Mouse (Mus musculus) gastrocnemius, postnatal 10 days (tissue): ENCODE data around the gene Ttc28. TPM values are rescaled to one million over a fixed set of nuclear protein-coding genes. Genes with fewer than 3 reads are reported as not detected.
"Not testable (repeated sequence)": the region's sequence is repeated elsewhere in the genome, so short reads cannot be mapped to it uniquely, and the experiment has no call there.

Source experiments
- DNase-seq: peaks from one replicate; pipeline ENCODE4 v3.0.0; 2021; ENCODE audit warnings: mixed read lengths
- total RNA-seq, 2 experiments: library from RNA; stranded (reverse); gene quantifications; 2 replicates each; pipeline ENCODE4 v1.2.3; 2021

Ttc28 gene
- total RNA-seq, 2 experiments from 2014 or later = 24.5 to 25.2 TPM

DNA sequence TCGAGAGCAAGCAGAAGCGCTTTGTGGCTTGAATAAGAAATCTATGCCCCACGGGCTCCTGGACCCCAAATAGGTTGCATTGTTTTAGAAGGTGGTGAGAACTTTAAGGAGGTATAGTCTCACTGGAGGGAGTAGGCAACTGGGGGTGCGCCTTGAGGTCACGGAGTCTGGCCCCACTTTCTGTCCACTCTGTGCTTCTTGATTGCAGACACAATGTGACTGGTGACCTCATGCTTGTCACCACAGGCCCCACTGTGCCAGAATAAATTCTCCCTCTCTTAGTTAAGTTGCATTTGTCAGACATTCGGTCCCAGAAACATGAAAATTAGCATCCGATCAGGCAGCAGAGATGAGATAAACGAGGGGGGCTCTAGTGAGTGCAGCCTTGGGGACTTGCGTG, 364.5 kb downstream of the Ttc28 start:
- DNase-seq = no peak

DNA sequence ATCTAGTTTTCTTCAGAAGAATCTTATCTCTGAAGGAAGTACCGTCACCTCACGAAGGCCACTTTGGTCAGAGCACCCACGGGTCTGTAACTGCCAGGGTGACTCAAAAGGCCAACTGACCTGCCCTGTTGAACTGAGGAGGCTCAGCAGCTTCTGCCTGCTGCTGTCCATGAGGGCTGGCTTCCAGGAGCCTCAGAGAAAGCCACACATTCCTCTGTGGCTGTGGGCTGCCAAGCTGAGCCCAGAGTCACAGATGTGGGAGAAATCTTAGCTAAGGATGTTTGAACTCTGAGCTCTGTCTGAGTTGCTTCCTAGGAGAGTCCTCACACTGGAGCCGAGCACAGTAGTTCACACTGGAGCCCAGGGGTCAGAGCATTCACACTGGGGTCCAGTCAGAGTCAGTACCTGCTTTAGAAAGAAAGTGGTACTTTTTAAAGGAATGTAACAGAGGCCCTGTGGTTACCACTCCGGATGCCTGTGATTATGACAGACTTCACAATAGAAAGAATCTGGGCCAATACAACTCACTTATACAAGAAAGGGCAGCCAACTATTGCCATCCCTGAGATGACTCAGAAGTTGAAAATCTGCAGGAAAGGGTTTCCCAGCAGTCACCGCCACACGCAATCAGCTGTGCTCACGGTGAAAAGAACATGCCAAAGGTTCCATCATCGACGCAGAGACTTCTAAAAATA, 368.1 kb downstream of the Ttc28 start:
- DNase-seq = peak; percentile 56

DNA sequence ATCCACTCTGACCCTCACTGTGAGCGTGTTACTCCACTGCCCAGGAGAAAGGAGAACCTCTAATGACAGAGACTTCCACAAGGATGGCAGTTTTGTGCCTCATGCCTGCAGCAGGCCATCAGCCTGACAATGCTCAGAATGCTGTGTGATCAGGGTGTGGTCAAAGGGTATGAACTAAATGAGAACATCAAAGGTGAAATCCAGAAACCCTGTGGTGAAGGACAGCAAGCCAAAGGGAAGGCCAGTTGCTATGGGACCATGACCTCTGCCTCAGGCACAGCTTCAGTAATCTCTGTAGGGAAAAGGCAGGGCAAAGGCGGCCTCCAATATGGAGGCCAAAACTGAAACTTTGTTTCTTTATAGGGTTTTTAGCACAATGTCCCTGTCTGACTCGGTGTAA, 372.5 kb downstream of the Ttc28 start:
- DNase-seq = no peak

DNA sequence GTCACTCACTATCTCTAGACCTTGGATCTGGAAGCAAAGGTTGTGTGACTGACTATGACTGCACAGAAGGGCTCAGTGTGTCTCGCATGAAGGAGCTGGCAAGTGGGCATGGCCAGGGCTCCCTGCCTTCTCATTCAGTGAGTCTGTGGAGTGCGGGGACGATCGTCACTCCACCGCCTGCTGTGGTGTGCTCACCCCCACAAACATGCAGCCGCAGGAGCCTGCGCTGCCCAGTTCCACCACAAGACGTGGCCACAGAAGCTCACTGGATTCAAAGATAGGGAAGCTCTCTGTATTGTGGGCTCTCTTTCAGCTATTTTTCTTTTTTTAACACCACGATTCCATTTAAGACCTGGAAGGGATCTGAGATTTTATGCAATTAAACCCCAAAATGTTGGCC, 374.8 kb downstream of the Ttc28 start:
- no peak for DNase-seq

DNA sequence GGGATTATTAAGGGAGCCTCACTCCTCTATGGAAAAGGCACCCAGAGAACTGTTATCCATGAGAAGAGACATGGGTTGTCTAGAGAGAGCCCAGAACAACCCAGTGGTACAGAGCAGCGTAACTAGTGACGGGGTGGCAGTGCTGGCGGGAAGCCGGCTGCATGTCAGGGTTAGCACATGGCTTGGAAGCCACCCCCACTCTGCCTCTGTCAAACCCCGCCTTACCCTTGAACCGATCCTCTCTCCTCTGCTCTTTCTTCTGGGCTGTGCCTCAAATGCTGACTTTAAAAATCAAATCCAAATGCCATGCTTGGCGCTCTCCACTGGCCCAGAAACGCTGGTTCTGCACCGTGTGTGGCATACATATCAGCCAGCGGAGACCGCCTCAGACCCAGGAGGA, 375.2 kb downstream of the Ttc28 start:
- no peak for DNase-seq

DNA sequence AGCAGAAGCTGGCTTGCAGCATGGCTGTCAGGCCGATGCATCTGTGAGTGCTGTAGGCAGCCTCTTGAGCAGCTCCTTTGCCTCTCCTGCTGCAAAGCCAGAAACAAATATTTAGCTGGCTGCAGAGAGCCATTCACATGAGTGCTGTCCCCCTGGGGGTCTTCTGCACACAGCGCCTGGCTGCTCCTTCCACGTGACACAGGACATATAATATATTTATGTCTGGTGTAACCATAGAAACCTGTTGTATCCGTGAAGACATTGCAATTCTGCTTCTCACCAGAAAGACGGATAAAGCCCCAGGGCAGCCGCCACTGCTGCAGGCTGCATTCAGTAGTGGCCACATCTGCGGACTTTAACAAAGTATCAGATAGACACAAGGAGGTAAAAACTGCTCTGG, 376.6 kb downstream of the Ttc28 start:
- no peak for DNase-seq

DNA sequence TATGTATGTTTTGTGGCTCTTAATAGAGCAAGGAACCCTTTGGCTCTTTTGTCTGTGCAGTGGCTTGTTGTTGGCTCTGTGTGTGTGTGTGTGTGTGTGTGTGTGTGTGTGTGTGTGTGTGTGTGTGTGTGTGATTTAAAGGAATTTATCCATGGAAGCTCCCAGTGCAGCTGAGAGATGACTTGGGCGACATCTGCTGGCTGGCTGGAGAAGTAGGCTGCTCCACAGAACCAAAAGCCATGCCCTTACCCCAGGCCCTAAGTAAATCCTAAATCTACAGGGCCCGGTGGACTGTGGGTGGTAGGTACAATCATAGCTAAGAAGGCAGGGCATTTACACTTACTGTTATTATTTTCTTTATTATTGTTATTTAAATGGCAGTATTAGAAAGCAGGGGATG, 377.5 kb downstream of the Ttc28 start:
- peak; percentile 84 for DNase-seq

DNA sequence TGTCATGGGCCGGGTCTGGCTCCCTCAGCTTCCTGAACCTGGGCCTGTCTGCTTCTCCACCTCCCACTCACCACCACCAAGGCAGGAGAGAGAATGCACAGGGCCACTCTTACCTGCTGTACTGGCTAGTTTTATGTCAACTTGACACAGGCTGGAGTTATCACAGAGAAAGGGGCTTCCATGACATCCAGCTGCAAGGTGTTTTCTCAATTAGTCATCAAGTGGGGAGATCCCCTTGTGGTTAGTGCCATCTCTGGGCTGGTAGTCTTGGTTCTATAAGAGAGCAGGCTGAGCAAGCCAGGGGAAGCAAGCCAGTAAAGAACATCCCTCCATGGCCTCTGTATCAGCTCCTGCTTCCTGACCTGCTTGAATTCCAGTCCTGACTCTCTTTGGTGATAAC, 381.6 kb downstream of the Ttc28 start:
- DNase-seq = not testable (repeated sequence)

DNA sequence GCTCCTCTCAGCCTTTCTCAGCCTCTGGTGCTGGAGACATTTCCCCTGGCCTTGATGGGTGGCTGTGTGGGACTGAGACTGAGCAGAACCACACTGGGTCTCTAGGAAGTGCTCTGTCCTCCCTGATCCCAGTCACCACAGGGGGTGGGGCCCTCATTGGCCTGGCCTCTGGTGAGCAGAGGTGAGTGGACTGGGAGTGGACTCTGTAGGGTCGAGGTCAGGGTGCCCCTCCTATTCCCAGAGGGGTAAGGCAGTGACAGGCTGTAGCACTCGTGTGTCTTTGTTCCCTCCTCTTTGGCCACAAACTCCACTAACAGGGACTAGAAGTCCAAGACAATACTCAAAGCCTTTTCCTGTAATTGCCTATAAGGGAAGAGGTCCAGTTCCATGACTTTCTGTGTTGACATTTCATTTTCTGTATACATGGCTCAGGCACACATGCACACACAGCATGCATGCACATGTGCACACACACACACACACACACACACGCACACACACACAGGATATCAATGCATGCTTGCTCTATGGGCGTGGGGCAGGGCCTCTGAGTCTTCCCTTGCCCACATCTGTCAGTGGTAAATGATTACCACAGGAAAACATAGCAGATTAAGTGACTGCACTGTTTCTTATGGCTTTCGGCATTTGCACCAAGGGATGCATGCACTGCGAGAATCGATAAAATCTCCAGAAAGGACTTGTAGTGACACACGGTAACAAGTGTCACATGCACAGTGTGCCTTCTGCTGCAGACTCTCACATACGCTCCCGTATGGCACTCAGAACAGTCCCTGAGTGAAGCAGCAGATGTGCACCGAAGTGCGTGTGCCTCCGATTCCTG, 382.4 kb downstream of the Ttc28 start:
- DNase-seq = no peak

DNA sequence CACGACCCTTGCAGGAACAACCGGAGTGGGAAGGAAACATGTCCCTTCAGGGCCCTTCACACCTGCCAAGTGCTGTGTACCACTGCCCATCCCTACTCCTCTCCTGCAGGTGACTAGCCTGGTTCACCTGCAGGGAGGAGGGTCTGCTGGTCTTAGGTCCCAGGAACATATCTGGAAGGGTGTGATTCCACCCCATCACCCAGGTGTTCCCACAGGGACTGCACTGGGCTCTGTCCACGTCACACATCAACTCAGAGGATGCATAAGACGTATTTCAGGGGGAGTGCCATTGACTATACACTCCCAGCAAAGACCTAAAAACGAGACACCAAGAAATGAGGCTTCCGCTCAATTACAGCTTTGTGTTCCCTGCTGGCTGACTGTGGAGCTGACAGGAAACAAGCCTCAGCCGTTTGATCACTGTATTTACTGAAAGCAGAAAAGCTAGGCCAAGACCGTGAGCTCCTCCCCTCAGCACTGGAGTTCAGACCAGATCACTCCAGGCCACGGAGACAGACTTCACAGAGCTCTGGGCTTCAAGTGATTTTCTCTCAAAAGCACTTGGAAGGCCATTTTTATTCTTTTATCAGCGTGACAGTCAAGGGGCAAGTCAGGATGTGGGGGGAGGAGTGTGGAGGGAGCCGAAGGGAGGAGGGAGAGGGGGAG, 383.1 kb downstream of the Ttc28 start:
- no peak for DNase-seq

DNA sequence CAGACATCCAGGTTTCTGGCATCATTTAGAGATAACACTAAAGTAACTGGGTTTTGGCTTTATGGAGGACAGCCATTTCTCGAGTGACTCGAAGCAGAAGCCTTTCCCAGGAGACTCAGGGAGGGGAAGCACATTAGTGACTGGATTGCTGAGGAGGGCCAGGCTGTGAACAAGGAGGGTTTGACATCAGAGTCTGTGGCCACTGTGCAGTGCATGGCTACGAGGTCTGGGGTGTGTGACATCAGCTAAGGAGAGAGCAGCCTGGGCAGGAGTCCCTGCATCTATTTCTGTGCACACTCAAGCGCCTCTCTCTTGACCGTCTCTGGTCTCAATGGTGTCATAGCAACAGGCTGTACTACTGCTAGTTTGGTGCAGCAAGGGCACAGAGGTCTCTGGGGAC, 383.8 kb downstream of the Ttc28 start:
- no peak for DNase-seq

DNA sequence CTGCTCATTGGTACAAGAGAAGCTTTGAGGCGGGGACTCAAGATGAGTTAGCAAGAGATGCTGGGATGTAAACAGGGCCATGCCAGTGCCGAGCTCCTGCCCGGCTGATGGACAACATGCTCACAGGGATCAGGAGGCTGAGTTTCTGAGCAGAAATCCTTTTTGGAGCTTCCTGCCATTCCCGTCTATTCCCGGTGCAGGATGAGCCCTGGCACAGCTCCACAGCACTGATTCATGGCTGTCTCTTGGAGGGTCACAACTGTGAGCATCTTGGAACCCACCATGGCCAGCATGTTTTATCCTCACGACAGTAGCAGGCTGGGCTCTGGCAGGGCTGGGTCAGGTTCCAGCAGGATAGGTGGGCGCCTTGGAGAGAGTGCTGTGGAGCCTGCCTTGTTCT, 384.9 kb downstream of the Ttc28 start:
- DNase-seq = no peak

DNA sequence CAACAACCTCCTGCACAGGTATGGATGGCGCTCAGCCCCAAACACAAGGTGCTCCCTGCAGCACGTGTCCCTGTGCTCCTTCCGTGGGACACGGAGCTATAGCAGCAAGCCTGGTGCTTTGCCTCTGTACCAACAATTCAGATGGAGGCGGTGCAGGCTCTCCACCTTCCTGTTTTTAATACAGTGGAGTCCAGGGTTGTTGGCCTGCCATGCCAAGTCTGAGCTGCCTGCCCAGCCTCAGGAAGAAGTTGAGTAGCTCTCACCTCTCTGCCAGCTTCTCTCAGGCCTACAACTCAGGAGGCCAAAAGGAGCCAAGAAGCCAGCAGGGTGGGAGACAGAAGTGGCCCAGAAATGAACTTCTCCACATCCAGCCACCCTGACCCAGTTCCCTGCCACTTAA, 387.1 kb downstream of the Ttc28 start:
- no peak for DNase-seq

DNA sequence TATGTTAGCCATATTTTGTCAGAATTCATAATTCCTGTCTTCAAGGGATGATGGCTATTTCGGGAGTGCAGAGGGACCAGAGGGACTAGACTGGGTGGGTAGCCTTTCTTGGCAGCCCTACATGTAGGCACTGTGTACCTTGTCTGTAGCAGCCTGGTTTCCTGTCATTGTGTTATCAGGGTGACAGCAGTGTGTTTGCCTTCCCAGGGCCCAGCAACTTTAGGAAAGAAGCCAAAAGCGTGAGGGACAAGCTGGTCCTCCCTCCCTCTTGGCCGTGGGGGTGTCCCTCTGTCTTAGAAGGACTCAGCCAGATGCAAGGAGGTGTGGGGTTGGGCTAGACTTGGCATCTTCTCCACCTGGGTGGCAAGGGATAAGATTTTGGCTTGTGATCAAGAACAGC, 387.5 kb downstream of the Ttc28 start:
- DNase-seq = no peak

DNA sequence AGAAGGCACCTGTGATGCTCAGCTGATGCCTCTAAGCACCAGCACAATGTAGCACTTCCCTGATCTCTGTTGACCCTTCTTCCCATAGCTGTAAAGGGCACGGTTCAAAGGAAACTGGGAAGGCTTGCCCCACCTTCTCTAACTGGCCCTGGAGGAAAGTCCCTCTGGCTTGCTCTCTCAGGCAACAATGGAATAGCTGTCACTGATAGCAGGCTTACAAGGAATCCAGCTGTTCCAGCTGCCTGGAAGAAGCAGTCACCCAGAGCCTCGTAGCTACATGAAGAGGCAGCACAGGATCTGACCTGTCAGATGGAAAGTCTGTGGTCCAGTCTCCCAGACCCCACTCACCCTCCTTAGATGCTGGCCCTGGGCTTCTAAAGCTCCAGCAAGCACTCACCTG, 389.2 kb downstream of the Ttc28 start:
- no peak for DNase-seq

DNA sequence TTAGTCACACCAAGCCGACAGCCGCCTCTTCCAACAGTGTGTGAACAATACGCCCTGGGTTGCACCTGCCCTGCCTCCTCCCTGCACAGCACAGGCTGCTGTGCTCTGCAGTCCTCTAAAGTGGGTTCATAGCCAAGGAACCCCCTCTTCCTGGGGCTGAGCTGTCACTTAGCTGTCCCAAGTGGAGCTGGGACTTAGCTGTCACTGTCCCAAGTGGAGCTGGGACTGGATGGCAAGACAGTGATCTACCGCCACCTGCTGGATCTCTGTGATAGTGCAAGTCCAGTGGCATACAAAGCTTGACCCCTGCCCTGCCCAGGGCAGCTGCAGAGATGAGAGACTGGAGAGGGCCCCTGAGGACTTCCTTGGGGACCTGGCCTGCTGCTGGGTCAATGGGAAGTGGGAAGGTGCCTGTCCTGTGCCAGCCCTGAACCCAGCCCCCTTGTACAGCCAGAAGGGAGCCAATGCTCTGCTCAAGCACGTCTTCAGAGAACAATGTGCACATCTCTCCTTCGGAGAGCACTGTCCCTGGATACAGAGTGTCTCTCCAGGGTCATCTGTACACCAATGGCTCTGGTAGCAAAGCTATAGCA, 390.1 kb downstream of the Ttc28 start:
- DNase-seq = peak; percentile 88

DNA sequence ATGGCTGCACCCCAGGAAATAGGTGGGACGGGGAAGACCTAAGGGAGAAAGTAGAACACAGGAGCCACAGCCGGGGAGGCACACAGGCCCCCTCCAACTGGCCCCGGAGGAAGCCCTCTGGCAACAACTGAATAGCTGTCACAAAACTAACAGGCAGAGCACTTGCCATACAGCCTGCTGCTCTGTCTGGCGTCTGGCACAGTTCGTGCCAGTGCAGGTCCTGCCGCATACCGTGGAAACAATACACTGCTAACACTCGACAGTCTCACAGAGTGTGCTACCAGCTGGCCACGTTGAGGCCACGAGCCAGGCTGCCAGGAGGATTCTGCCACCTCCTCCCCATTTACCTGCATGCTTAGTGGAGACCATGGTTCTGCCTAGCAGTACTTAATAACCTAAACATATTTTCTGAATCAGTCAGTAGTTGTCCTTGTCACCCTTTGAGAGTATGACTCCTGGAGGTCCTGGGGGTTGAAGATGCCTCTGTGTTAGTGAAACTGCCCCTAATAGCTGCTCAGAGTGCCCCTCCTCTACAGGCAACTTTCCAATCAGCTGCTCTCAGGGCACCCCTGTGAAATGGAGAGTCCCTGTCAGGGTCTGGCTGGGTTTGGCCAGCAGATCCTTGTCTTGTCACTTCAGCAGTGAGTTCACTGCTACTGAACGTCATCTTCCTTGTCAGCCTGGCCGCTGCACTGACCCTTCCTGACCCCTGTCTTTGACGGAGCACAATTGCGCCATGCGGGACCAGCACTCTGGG, 390.8 kb downstream of the Ttc28 start:
- no peak for DNase-seq

DNA sequence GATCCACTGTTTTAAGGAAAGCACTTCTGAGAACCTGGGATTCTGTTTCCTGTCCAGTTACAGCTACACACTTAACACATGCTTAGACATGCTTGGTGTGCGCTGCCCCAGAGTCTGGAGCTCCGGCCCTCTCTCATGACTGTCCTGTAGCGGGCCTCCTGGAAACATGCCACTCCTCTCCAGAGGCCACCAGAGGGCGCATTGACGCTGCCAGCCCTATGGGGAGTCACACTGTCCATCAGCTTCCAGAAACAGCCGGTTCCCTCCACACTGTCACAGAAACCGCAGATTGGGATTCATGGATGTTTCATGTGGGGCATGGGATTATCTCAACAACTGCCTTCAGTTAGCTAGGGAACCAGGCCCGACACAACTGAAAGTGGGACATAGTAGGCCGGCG, 394.0 kb downstream of the Ttc28 start:
- DNase-seq = peak; percentile 92

DNA sequence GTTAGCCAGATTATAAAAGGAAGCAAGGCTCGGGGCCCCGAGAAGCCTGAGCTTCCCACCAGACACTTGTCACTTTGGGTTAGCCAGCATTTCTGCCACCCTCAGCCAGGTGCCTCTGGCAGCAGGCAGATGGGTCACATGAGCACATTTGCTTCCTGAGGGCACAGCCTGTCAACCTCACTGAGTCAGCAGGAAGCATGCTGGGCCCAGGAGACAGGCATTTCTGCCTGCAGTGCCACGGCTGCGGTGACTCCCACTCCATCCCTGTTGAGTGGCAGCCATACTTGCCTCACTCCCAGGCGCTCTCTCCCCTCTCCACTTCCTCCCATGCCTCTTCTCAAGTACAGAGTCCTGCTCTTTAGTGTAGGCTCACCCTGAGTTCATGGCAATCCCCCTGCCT, 395.3 kb downstream of the Ttc28 start:
- no peak for DNase-seq

DNA sequence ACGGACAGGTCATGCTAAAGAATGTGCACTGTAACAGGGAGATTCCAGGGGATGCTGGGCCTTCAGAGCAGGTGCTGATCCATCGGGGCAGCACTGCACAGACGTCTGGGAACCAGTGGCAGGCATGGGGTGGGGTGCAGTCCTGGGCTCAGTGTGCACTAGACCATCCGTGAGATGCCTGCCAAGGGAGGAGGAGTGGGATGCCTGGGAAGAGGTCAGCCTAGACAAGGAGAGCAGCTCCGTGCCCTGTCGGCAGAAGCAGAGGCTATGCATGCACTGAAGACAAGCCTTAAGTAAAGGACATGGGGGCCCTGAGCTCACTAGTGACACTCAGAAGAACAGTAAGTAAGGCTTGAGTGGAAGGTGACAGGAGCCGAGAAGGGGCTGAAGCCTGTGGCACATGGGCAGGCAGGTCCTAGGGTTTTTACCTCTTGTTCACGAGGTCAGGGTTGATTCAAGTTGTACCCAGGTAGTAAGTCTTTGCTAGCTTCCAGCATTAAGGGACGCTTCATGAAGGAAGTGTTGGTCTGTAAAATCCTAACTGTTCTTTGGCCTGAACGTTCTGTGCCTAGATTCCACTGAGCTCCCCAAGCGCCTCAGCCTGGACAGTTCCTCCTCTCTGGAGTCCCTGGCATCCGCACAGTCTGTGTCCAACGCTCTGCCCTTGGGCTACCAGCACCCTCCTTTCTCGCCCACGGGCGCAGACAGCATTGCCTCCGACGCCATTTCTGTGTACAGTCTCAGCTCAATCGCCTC, 405.0 kb downstream of the Ttc28 start:
- DNase-seq = no peak

DNA sequence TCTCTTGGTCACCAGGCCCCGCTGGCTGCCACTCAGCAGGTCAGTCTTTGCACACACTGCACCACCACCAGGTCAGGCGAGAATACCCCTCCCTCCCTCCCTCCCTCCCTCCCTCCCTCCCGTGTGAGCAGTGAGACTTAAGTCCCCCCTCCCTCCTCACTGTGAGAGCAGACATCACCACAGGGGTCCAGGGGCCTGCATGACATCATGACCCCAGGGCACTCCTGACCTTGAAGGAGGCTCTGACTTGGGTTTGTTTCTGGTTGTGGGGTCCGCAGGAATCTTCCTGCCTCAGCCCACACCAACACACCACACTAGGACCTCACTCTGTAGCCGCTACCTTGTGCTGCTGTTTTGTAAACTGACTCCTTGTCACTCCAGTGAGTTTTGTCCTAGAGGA, 408.0 kb downstream of the Ttc28 start:
- no peak for DNase-seq
